Mouse (Mus musculus) C2C12 (cell line): Measurements from ENCODE around the gene Rnaseh2a.

ENCODE experiments used
- CEBPB ChIP-seq: IDR thresholded peaks from one replicate; pipeline ENCODE4 v1.6.1; 2011; ENCODE audit warnings: low read depth, mild to moderate bottlenecking, control low read depth, moderate library complexity
- CTCF ChIP-seq: IDR thresholded peaks from one replicate; pipeline ENCODE4 v1.5.1; 2011; ENCODE audit not compliant: control insufficient read depth, insufficient read depth, insufficient read length
- USF1 ChIP-seq: IDR thresholded peaks from one replicate; pipeline ENCODE4 v1.6.1; 2011; ENCODE audit warnings: low read depth, mild to moderate bottlenecking, control low read depth, moderate library complexity

GRCm38 (mm10) chr8:84975434-84975833 is 5.9 kb upstream of the Rnaseh2a start:
- TF ChIP-seq CTCF = peak; percentile 60
- TF ChIP-seq USF1 = no peak
- TF ChIP-seq CEBPB = no peak
